Mouse (Mus musculus) MEL (cell line): ENCODE results near the gene Sctr. TPM values are rescaled to one million over a fixed set of nuclear protein-coding genes. Genes with fewer than 3 reads are reported as not detected.

Source experiments
- DNase-seq: peaks from one replicate; pipeline ENCODE4 v3.0.0; 2011; ENCODE audit warnings: low read depth, low spot score
- H3K27ac ChIP-seq: 2 replicates; pipeline ENCODE4 v1.5.1; 2012; ENCODE audit warnings: low read depth, mild to moderate bottlenecking, control low read depth, low read length, moderate library complexity; ENCODE audit not compliant: control insufficient read depth
- H3K27me3 ChIP-seq, 2 experiments: fragments of 150-350 bp in 1 of 2; sonication (generic) in 1 of 2; 2 replicates each; pipeline ENCODE4 v1.6.1; 2012; ENCODE audit warnings: low read length in 2 of 2, mild to moderate bottlenecking in 2 of 2, improper control_type of control experiment in 1 of 2, moderate library complexity in 1 of 2; ENCODE audit not compliant: insufficient read depth in 2 of 2, control insufficient read depth in 1 of 2
- H3K36me3 ChIP-seq, 2 experiments: 2 replicates each; pipeline ENCODE4 v1.6.1; 2012 to 2014; ENCODE audit warnings: low read length in 2 of 2, improper control_type of control experiment in 1 of 2, inconsistent platforms in 1 of 2, mild to moderate bottlenecking in 1 of 2; ENCODE audit not compliant: insufficient read depth in 2 of 2, control insufficient read depth in 1 of 2
- H3K4me1 ChIP-seq, 2 experiments: fragments of 150-350 bp in 1 of 2; sonication (generic) in 1 of 2; 2 replicates each; pipeline ENCODE4 v1.6.1; 2012; ENCODE audit warnings: low read length in 2 of 2, improper control_type of control experiment in 1 of 2, mild to moderate bottlenecking in 1 of 2; ENCODE audit not compliant: insufficient read depth in 2 of 2, control insufficient read depth in 1 of 2
- H3K4me3 ChIP-seq, 2 experiments: fragments of 150-350 bp in 1 of 2; sonication (generic) in 1 of 2; 2 replicates each; pipeline ENCODE4 v1.5.1; 2012; ENCODE audit warnings: low read depth in 2 of 2, low read length in 2 of 2, mild to moderate bottlenecking in 2 of 2, moderate library complexity in 2 of 2, control low read depth in 1 of 2, improper control_type of control experiment in 1 of 2; ENCODE audit not compliant: control insufficient read depth in 1 of 2, insufficient read depth in 1 of 2
- H3K79me2 ChIP-seq: 2 replicates; pipeline ENCODE4 v1.6.1; 2012; ENCODE audit warnings: mild to moderate bottlenecking, low read length, moderate library complexity; ENCODE audit not compliant: control insufficient read depth, poor library complexity, insufficient read depth
- H3K9ac ChIP-seq: 2 replicates; pipeline ENCODE4 v1.6.1; 2012; ENCODE audit warnings: low read depth, mild to moderate bottlenecking, control low read depth, low read length, moderate library complexity; ENCODE audit not compliant: control insufficient read depth, poor library complexity, severe bottlenecking
- H3K9me3 ChIP-seq: fragments of 150-350 bp; sonication (generic); replicated peaks from 2 replicates; pipeline ENCODE4 v1.6.1; 2012; ENCODE audit warnings: mild to moderate bottlenecking, low read length, improper control_type of control experiment, moderate library complexity; ENCODE audit not compliant: insufficient read depth
- BHLHE40 ChIP-seq: IDR thresholded peaks from 2 replicates; pipeline ENCODE4 v1.6.1; 2012; ENCODE audit warnings: low read depth, mild to moderate bottlenecking, inconsistent platforms, low read length, improper control_type of control experiment, borderline replicate concordance
- CHD1 ChIP-seq: IDR thresholded peaks from 2 replicates; pipeline ENCODE4 v1.6.1; 2012; ENCODE audit warnings: low read depth, mild to moderate bottlenecking, inconsistent platforms, low read length, improper control_type of control experiment
- CTCF ChIP-seq, 3 experiments: IDR thresholded peaks in 2 of 3; conservative IDR thresholded peaks in 1 of 3; 2 replicates each; pipeline ENCODE4 v1.5.1; 2011 to 2012; ENCODE audit warnings: low read length in 3 of 3, low read depth in 2 of 3, mild to moderate bottlenecking in 2 of 3, improper control_type of control experiment in 1 of 3, inconsistent platforms in 1 of 3, mixed read lengths in 1 of 3, moderate library complexity in 1 of 3; ENCODE audit not compliant: control insufficient read depth in 1 of 3, insufficient read depth in 1 of 3, poor library complexity in 1 of 3, severe bottlenecking in 1 of 3
- E2F4 ChIP-seq: IDR thresholded peaks from 2 replicates; pipeline ENCODE4 v1.6.1; 2011; ENCODE audit warnings: low read depth, low read length, improper control_type of control experiment, borderline replicate concordance
- ELF1 ChIP-seq: IDR thresholded peaks from 2 replicates; pipeline ENCODE4 v1.6.1; 2014; ENCODE audit warnings: low read depth, mild to moderate bottlenecking, inconsistent platforms, low read length, improper control_type of control experiment, moderate library complexity
- EP300 ChIP-seq, 2 experiments: IDR thresholded peaks; 2 replicates each; pipeline ENCODE4 v1.6.1; 2011; ENCODE audit warnings: improper control_type of control experiment in 2 of 2, low read length in 2 of 2, low read depth in 1 of 2, mild to moderate bottlenecking in 1 of 2
- ETS1 ChIP-seq: IDR thresholded peaks from 2 replicates; pipeline ENCODE4 v1.6.1; 2012; ENCODE audit warnings: low read depth, mild to moderate bottlenecking, inconsistent platforms, low read length, improper control_type of control experiment, moderate library complexity
- GABPA ChIP-seq: IDR thresholded peaks from 2 replicates; pipeline ENCODE4 v1.6.1; 2012; ENCODE audit warnings: low read depth, mild to moderate bottlenecking, inconsistent platforms, low read length, improper control_type of control experiment, moderate library complexity
- GATA1 ChIP-seq: IDR thresholded peaks from 2 replicates; pipeline ENCODE4 v1.6.1; 2011; ENCODE audit warnings: low read depth, low read length, improper control_type of control experiment
- JUND ChIP-seq: IDR thresholded peaks from 2 replicates; pipeline ENCODE4 v1.6.1; 2011; ENCODE audit warnings: low read depth, mild to moderate bottlenecking, improper control_type of control experiment, low read length
- KAT2A ChIP-seq: conservative IDR thresholded peaks from 2 replicates; pipeline ENCODE4 v1.6.1; 2012; ENCODE audit warnings: low read depth, low read length, improper control_type of control experiment, inconsistent platforms
- MAFK ChIP-seq: IDR thresholded peaks from 2 replicates; pipeline ENCODE4 v1.6.1; 2011; ENCODE audit warnings: low read depth, mild to moderate bottlenecking, low read length, improper control_type of control experiment, borderline replicate concordance
- MAX ChIP-seq: IDR thresholded peaks from 2 replicates; pipeline ENCODE4 v1.6.1; 2011; ENCODE audit warnings: low read length, improper control_type of control experiment
- MAZ ChIP-seq: IDR thresholded peaks from 2 replicates; pipeline ENCODE4 v1.6.1; 2012; ENCODE audit warnings: low read depth, mild to moderate bottlenecking, inconsistent platforms, low read length, improper control_type of control experiment
- MEF2A ChIP-seq: IDR thresholded peaks from 2 replicates; pipeline ENCODE4 v1.6.1; 2014; ENCODE audit warnings: low read depth, mild to moderate bottlenecking, inconsistent platforms, low read length, improper control_type of control experiment; ENCODE audit not compliant: poor library complexity, insufficient replicate concordance, severe bottlenecking; ENCODE audit errors: extremely low read depth
- MXI1 ChIP-seq: IDR thresholded peaks from 2 replicates; pipeline ENCODE4 v1.6.1; 2011; ENCODE audit warnings: mild to moderate bottlenecking, low read depth, low read length, improper control_type of control experiment
- MYB ChIP-seq: IDR thresholded peaks from 2 replicates; pipeline ENCODE4 v1.6.1; 2011; ENCODE audit warnings: mild to moderate bottlenecking, low read depth, low read length, improper control_type of control experiment
- MYC ChIP-seq: IDR thresholded peaks from 2 replicates; pipeline ENCODE4 v1.6.1; 2011; ENCODE audit warnings: low read depth, mild to moderate bottlenecking, low read length, improper control_type of control experiment, moderate library complexity
- NELFE ChIP-seq: IDR thresholded peaks from 2 replicates; pipeline ENCODE4 v1.6.1; 2011; ENCODE audit warnings: low read depth, low read length, improper control_type of control experiment
- NRF1 ChIP-seq: IDR thresholded peaks from 2 replicates; pipeline ENCODE4 v1.6.1; 2014; ENCODE audit warnings: low read depth, mild to moderate bottlenecking, inconsistent platforms, low read length, improper control_type of control experiment, moderate library complexity; ENCODE audit not compliant: poor library complexity, insufficient read depth, severe bottlenecking
- POLR2A ChIP-seq, 2 experiments: IDR thresholded peaks; 2 replicates each; pipeline ENCODE4 v1.6.1; 2011 to 2012; ENCODE audit warnings: low read length in 2 of 2, mild to moderate bottlenecking in 2 of 2, control low read depth in 1 of 2, improper control_type of control experiment in 1 of 2, low read depth in 1 of 2, moderate library complexity in 1 of 2; ENCODE audit not compliant: control insufficient read depth in 1 of 2, insufficient read depth in 1 of 2, poor library complexity in 1 of 2
- POLR2AphosphoS2 ChIP-seq: IDR thresholded peaks from 2 replicates; pipeline ENCODE4 v1.6.1; 2011; ENCODE audit warnings: low read length, improper control_type of control experiment
- POLR2AphosphoS5 ChIP-seq: IDR thresholded peaks from 2 replicates; pipeline ENCODE4 v1.6.1; 2012; ENCODE audit warnings: low read depth, borderline replicate concordance, mild to moderate bottlenecking, inconsistent platforms, low read length, moderate library complexity, mixed read lengths
- RAD21 ChIP-seq: IDR thresholded peaks from 2 replicates; pipeline ENCODE4 v1.6.1; 2011; ENCODE audit warnings: mild to moderate bottlenecking, low read depth, low read length, improper control_type of control experiment
- RCOR1 ChIP-seq: IDR thresholded peaks from 2 replicates; pipeline ENCODE4 v1.6.1; 2012; ENCODE audit warnings: low read depth, mild to moderate bottlenecking, inconsistent platforms, low read length, improper control_type of control experiment
- SMC3 ChIP-seq: IDR thresholded peaks from 2 replicates; pipeline ENCODE4 v1.6.1; 2011; ENCODE audit warnings: low read depth, low read length, improper control_type of control experiment
- TAL1 ChIP-seq: IDR thresholded peaks from 2 replicates; pipeline ENCODE4 v1.6.1; 2012; ENCODE audit warnings: mild to moderate bottlenecking, inconsistent platforms, low read length, moderate library complexity, mixed read lengths
- TBP ChIP-seq: IDR thresholded peaks from 2 replicates; pipeline ENCODE4 v1.8.0; 2011; ENCODE audit warnings: low read depth, low read length, improper control_type of control experiment
- TCF12 ChIP-seq: IDR thresholded peaks from 2 replicates; pipeline ENCODE4 v1.6.1; 2014; ENCODE audit warnings: low read depth, mild to moderate bottlenecking, inconsistent platforms, low read length, improper control_type of control experiment, moderate library complexity
- UBTF ChIP-seq: IDR thresholded peaks from 2 replicates; pipeline ENCODE4 v1.6.1; 2012; ENCODE audit warnings: low read depth, mild to moderate bottlenecking, inconsistent platforms, low read length, improper control_type of control experiment, moderate library complexity, borderline replicate concordance; ENCODE audit not compliant: insufficient read depth
- USF1 ChIP-seq: IDR thresholded peaks from 2 replicates; pipeline ENCODE4 v1.6.1; 2014; ENCODE audit warnings: low read depth, mild to moderate bottlenecking, inconsistent platforms, low read length, improper control_type of control experiment, moderate library complexity
- ZC3H11A ChIP-seq: IDR thresholded peaks from 2 replicates; pipeline ENCODE4 v1.6.1; 2012; ENCODE audit warnings: low read depth, mild to moderate bottlenecking, inconsistent platforms, low read length, improper control_type of control experiment
- ZKSCAN1 ChIP-seq: IDR thresholded peaks from 2 replicates; pipeline ENCODE4 v1.6.1; 2012; ENCODE audit warnings: low read depth, mild to moderate bottlenecking, inconsistent platforms, low read length, improper control_type of control experiment, moderate library complexity
- ZMIZ1 ChIP-seq: IDR thresholded peaks from 2 replicates; pipeline ENCODE4 v1.6.1; 2012; ENCODE audit warnings: low read depth, mild to moderate bottlenecking, inconsistent platforms, low read length, improper control_type of control experiment, moderate library complexity
- ZNF384 ChIP-seq: IDR thresholded peaks from 2 replicates; pipeline ENCODE4 v1.6.1; 2012; ENCODE audit warnings: low read depth, mild to moderate bottlenecking, inconsistent platforms, low read length, improper control_type of control experiment
- polyA plus RNA-seq, 2 experiments: library from polyadenylated mRNA; stranded (reverse) in 1 of 2; unstranded in 1 of 2; fragments of >175 nt in 1 of 2; fragments of >200 nt in 1 of 2; gene quantifications; 2 replicates each; pipeline versions ENCODE4 v1.2.1 to v1.2.4; 2012; ENCODE audit warnings: low replicate concordance in 2 of 2, low read depth in 1 of 2; ENCODE audit not compliant: insufficient read length in 2 of 2, insufficient read depth in 1 of 2, missing spikeins in 1 of 2
- total RNA-seq: library from RNA; depleted of rRNA; stranded (reverse); fragments of 300-350 nt; gene quantifications from 2 replicates; pipeline ENCODE4 v1.2.3, GENCODE M21; 2012

Sctr gene
- total and polyA plus RNA-seq, 3 experiments, result not detected

- H3K4me1 ChIP-seq, result peaks cover 4 to 14% of the 10 kb centered on the region in 2 experiments
- peak overlapping the region; percentile 78 for H3K27ac ChIP-seq
- no peaks in the 10 kb centered on the region for H3K27me3 ChIP-seq
- peak overlapping the region; percentile 40 for H3K9ac ChIP-seq
- H3K4me3 ChIP-seq, result peak overlapping the region; percentile 5 to 9; a peak in 1 of 4 replicates
- DNase-seq, result peak; percentile 82
- no peaks in the 10 kb centered on the region for H3K79me2 ChIP-seq
- no peaks in the 10 kb centered on the region for H3K9me3 ChIP-seq
- peaks cover 0 to 13% of the 10 kb centered on the region in 2 experiments; a peak in 2 of 4 replicates for H3K36me3 ChIP-seq
- TF ChIP-seq MAFK (no peak), MAX (peak; percentile 72), E2F4 (no peak), CHD1 (no peak), ZMIZ1 (no peak), ZC3H11A (no peak), MAZ (no peak), CTCF (IDR thresholded peaks at IDR 0.05 in 2 of 3, conservative IDR thresholded peaks at IDR 0.05 in 1 of 3; ENCODE audit: control insufficient read depth in 1 of 3, insufficient read depth in 1 of 3, low read depth in 2 of 3, low read length in 3 of 3, poor library complexity in 1 of 3, severe bottlenecking in 1 of 3) (peak in 1 of 3 experiments; percentile 12; a peak in 1 of 6 replicates), SMC3 (no peak), MYC (peak; percentile 83), BHLHE40 (no peak), JUND (no peak), RAD21 (peak; percentile 0; the same call in 1 of the 2 replicates), ELF1 (no peak), GABPA (no peak), MYB (no peak), NRF1 (peak; percentile 40; the same call in 1 of the 2 replicates), POLR2AphosphoS2 (no peak), POLR2AphosphoS5 (no peak), TBP (peak; percentile 87), UBTF (no peak), MEF2A (no peak), ZNF384 (no peak), POLR2A (IDR thresholded peaks at IDR 0.05; ENCODE audit: control insufficient read depth in 1 of 2, insufficient read depth in 1 of 2, low read depth in 1 of 2, low read length in 2 of 2, poor library complexity in 1 of 2) (no peak), RCOR1 (peak; percentile 73; the same call in 1 of the 2 replicates), NELFE (no peak), TCF12 (peak; percentile 35; the same call in 1 of the 2 replicates), EP300 (IDR thresholded peaks at IDR 0.05; ENCODE audit: low read depth in 1 of 2, low read length in 2 of 2) (peak; percentile 48 to 62), ZKSCAN1 (no peak), GATA1 (peak; percentile 79), TAL1 (no peak), ETS1 (peak; percentile 52), USF1 (no peak), MXI1 (peak; percentile 70), KAT2A (no peak)
Measured at GRCm38 (mm10) chr1:120112251-120113187, 105.8 kb downstream of the Sctr start.
